In the genomic region with DNA sequence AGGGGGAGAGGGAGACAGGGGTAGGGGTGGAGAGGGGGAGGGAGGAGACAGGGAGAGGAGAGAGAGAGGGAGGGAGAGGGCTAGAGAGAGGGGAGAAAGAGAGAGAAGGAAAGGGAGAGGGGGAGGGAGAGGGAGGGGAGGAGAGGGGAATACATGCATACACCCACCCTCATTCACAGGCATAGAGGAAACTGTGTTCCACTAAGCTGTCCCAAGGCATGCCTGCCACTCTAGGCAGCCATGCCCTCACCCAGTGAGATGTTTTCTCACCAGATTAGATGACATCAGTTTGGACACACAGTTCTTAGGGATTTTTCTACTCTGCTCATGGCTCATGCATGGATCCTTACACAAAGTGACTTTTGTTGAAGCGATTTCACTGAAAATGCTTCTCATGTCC, we compare ENCODE assay signal across 14 mouse cellular contexts. TPM values are rescaled to one million over a fixed set of nuclear protein-coding genes. Genes with fewer than 3 reads are reported as not detected.
"Had no signal": no experiment of that assay in that cellular context is flagged by ENCODE, and none has a peak within 500 bp of the region (broad histone marks: within the 10 kb centered on the region; RNA-seq: fewer than 3 reads in every experiment).

No protein-coding gene starts in this region.

RNA-seq across cellular contexts. Expression of a gene that starts 1.0 kb away (rescaled TPM):
- total RNA-seq: neutrophil, adult 5-6 weeks had no signal
- polyA plus RNA-seq: spleen, adult 2 months; stomach, embryonic 14.5 days; stomach, embryonic 15.5 days; stomach, embryonic 16.5 days; thymus, adult 2 months; urinary bladder, adult 2 months had no signal

RNA-seq across cellular contexts. Expression of a gene that starts 53.9 kb away (rescaled TPM):
- total RNA-seq: neutrophil, adult 5-6 weeks had no signal
- polyA plus RNA-seq: neural tube, embryonic 13.5 days; neural tube, embryonic 14.5 days; neural tube, embryonic 15.5 days; small intestine, adult 2 months; spleen, adult 2 months; stomach, embryonic 14.5 days; stomach, embryonic 15.5 days; stomach, embryonic 16.5 days; stomach, postnatal 0 days; testis, adult 2 months; thymus, adult 2 months; thymus, postnatal 0 days; urinary bladder, adult 2 months had no signal
